Mouse (Mus musculus) stomach, embryonic 14.5 days (tissue): ENCODE results near the gene Rsph3a. TPM values are rescaled to one million over a fixed set of nuclear protein-coding genes. Genes with fewer than 3 reads are reported as not detected.
"Not testable (repeated sequence)": the region's sequence is repeated elsewhere in the genome, so short reads cannot be mapped to it uniquely, and the experiment has no call there.

Source experiments
- ATAC-seq: fragments of 200-750 bp; cut with Nextera tagmentation; 2 replicates; pipeline ENCODE4 v1.8.0; 2017; ENCODE audit warnings: low read depth, moderate TSS enrichment; ENCODE audit not compliant: insufficient number of reproducible peaks, insufficient read depth, low FRiP score
- H3K27ac ChIP-seq: fragments of 300-500 bp; sonication (generic); 2 replicates; pipeline ENCODE4 v1.5.1; 2014; ENCODE audit warnings: mild to moderate bottlenecking, low read length, moderate library complexity, mixed read lengths
- H3K27me3 ChIP-seq: fragments of 300-500 bp; sonication (generic); 2 replicates; pipeline ENCODE4 v1.6.1; 2014; ENCODE audit warnings: low read length, control low read depth, mixed read lengths; ENCODE audit not compliant: control insufficient read depth, insufficient read depth
- H3K36me3 ChIP-seq: fragments of 300-500 bp; sonication (generic); 2 replicates; pipeline ENCODE4 v1.6.1; 2014; ENCODE audit warnings: mild to moderate bottlenecking, control low read depth, low read length, moderate library complexity, mixed read lengths; ENCODE audit not compliant: control insufficient read depth, insufficient read depth
- H3K4me1 ChIP-seq: fragments of 300-500 bp; sonication (generic); 2 replicates; pipeline ENCODE4 v1.6.1; 2014; ENCODE audit warnings: low read length, control low read depth, mixed read lengths; ENCODE audit not compliant: control insufficient read depth, insufficient read depth
- H3K4me2 ChIP-seq: fragments of 300-500 bp; sonication (generic); replicated peaks from 2 replicates; pipeline ENCODE4 v1.6.1; 2014; ENCODE audit warnings: low read depth, low read length, control low read depth
- H3K4me3 ChIP-seq: fragments of 300-500 bp; sonication (generic); 2 replicates; pipeline ENCODE4 v1.5.1; 2014; ENCODE audit warnings: low read depth, low read length, control low read depth
- H3K9ac ChIP-seq: fragments of 300-500 bp; sonication (generic); replicated peaks from 2 replicates; pipeline ENCODE4 v1.6.1; 2014; ENCODE audit warnings: low read depth, mild to moderate bottlenecking, control low read depth, low read length, moderate library complexity, mixed read lengths
- H3K9me3 ChIP-seq: fragments of 300-500 bp; sonication (generic); 2 replicates; pipeline ENCODE4 v1.6.1; 2016; ENCODE audit warnings: low read depth, low read length, control low read depth; ENCODE audit not compliant: control insufficient read depth
- WGBS: fragments of 180-500 bp; shearing (Covaris S2); extraction: QIAGEN DNeasy Blood & Tissue Kit; methylation state at CpG from one replicate; pipeline ENCODE4 v1.1.7; 2014; 5-methylcytosine and 5-hydroxymethylcytosine counted together
- polyA plus RNA-seq: library from polyadenylated mRNA; unstranded; fragments of >200 nt; fragmentation: Nextera tagmentation; extraction: Ambion mirVana; gene quantifications from 2 replicates; pipeline ENCODE4 v1.2.1, GENCODE M21; 2014

The Rsph3a gene
- polyA plus RNA-seq, 1 experiment from 2014 or later = 58.5 TPM

DNA sequence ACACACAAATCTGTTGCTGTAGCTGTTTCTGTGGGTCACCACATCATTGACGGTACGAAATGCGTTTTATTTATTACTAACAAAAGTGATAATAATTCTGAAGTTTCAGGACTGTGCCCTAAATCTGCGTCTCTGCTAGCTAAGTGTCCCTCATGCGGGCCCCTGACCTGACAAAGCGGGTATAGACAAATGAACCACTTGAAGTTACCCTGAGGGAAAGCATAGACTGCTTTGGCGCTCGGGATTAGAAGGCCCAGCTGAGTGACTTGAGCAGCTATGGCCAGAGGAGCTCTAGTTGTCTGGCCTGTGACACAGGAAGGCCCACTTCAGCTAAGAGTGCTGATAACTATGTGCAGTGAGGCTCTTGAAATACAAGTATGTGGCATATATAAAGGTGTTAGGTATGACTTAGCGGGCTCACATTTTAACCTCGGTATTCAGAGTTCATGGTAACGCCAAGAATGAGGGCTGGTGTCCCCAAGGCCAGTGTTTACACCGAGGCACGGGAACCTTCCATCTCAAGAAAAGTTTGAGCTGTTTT is 21.2 kb upstream of the Rsph3a start:
- H3K4me1 ChIP-seq = no peaks in the 10 kb centered on the region
- H3K36me3 ChIP-seq = no peaks in the 10 kb centered on the region
- 87% methylated on average over 13 of the region's 13 CpGs for WGBS
- no peak overlapping the region for H3K4me3 ChIP-seq
- no peaks in the 10 kb centered on the region for H3K27me3 ChIP-seq
- H3K27ac ChIP-seq = no peak overlapping the region
- H3K9me3 ChIP-seq = no peaks in the 10 kb centered on the region
- no peak for ATAC-seq
- H3K4me2 ChIP-seq = no peak overlapping the region
- H3K9ac ChIP-seq = no peak overlapping the region

DNA sequence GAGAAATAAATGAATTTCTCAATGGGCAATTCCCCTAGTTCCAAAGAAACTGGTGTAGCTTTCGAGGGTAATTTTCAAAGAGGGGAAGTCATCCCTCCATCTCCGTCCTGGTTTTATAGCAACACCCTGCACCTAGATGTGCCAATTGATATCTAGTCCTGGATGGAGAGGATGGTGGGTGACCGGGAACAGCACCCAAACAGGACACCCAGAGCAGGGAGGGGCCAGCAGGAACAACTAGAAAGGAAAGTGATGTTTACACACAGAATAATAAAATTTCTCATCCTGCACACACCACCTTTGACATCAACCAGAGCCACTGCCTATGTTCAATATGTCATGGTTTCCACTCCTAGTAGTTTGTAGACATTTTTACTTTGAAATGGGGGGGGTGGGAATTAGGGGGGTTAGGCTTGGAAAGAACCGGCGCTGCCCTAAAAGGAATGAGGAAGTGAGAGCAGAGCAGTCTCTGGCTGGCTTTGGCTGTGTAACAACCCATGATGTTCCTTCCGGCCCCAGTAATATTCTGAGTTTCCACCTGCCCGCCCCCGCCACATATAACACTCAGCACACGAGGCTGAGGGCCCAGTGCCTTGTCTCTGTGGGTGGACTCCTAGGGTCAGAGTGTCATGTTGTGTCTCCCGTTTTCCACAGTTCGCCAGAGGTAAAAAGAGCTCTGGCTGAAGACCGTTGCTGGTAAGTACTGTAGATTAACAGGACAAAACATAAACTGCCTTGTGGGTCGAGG is 19.8 kb upstream of the Rsph3a start, which contains the start of gene Tagap:
Tagap (plus strand) TSS at position 588 of the 748 bp plus-strand sequence.
- Histone ChIP-seq H3K9me3 (no peaks in the 10 kb centered on the region), H3K27me3 (no peaks in the 10 kb centered on the region), H3K4me2 (0 out of 2 replicates have a peak within 1 kb of the TSS, but pooled peaks have one; percentile 2), H3K27ac (no peak within 1 kb of the TSS), H3K4me1 (no peaks in the 10 kb centered on the region), H3K4me3 (no peak within 1 kb of the TSS), H3K9ac (no peak within 1 kb of the TSS), H3K36me3 (no peaks in the 10 kb centered on the region)
- ATAC-seq = no peak
- 49% methylated on average over 13 of the region's 13 CpGs for WGBS

GRCm38 (mm10) chr17:7927582-7928535 is 17.6 kb upstream of the Rsph3a start:
- Histone ChIP-seq H3K27ac (no peak overlapping the region), H3K4me1 (no peaks in the 10 kb centered on the region), H3K9ac (no peak overlapping the region), H3K4me3 (no peak overlapping the region), H3K9me3 (no peaks in the 10 kb centered on the region), H3K27me3 (no peaks in the 10 kb centered on the region), H3K4me2 (no peak overlapping the region), H3K36me3 (no peaks in the 10 kb centered on the region)
- no peak for ATAC-seq
- 72% methylated on average over 24 of the region's 24 CpGs for WGBS

GRCm38 (mm10) chr17:7928662-7929061 is 16.8 kb upstream of the Rsph3a start:
- no peak overlapping the region for H3K4me2 ChIP-seq
- no peaks in the 10 kb centered on the region for H3K36me3 ChIP-seq
- no peaks in the 10 kb centered on the region for H3K27me3 ChIP-seq
- H3K9me3 ChIP-seq = no peaks in the 10 kb centered on the region
- H3K4me1 ChIP-seq = no peaks in the 10 kb centered on the region
- no peak overlapping the region for H3K9ac ChIP-seq
- no peak for ATAC-seq
- WGBS = 79% methylated on average over 6 of the region's 6 CpGs
- no peak overlapping the region for H3K4me3 ChIP-seq
- no peak overlapping the region for H3K27ac ChIP-seq

GRCm38 (mm10) chr17:7929279-7929678 is 16.1 kb upstream of the Rsph3a start:
- Histone ChIP-seq H3K27me3 (no peaks in the 10 kb centered on the region), H3K27ac (no peak overlapping the region), H3K36me3 (no peaks in the 10 kb centered on the region), H3K9ac (no peak overlapping the region), H3K4me3 (no peak overlapping the region), H3K4me2 (no peak overlapping the region), H3K9me3 (no peaks in the 10 kb centered on the region), H3K4me1 (no peaks in the 10 kb centered on the region)
- WGBS = 33% methylated on average over 8 of the region's 8 CpGs
- ATAC-seq = no peak

- ATAC-seq = no peak
Measured at GRCm38 (mm10) chr17:7931096-7931990, 14.1 kb upstream of the Rsph3a start.

GRCm38 (mm10) chr17:7932121-7932520 is 13.3 kb upstream of the Rsph3a start:
- 79% methylated on average over 7 of the region's 8 CpGs for WGBS
- not testable (repeated sequence) for H3K9ac ChIP-seq, H3K27ac ChIP-seq, ATAC-seq, H3K36me3 ChIP-seq, H3K4me3 ChIP-seq, H3K4me2 ChIP-seq, H3K9me3 ChIP-seq, H3K4me1 ChIP-seq, H3K27me3 ChIP-seq

More at GRCm38 (mm10) chr17:7931096-7931990, 14.1 kb upstream of the Rsph3a start:
- Histone ChIP-seq H3K4me1 (no peaks in the 10 kb centered on the region), H3K4me2 (no peak overlapping the region), H3K4me3 (no peak overlapping the region), H3K27ac (no peak overlapping the region), H3K27me3 (no peaks in the 10 kb centered on the region), H3K9ac (no peak overlapping the region), H3K36me3 (no peaks in the 10 kb centered on the region), H3K9me3 (no peaks in the 10 kb centered on the region)
- whole genome bisulfite sequencing = 80% methylated on average over 13 of the region's 13 CpGs
